Mouse (Mus musculus) urinary bladder, postnatal 4 days (tissue): ENCODE data around the gene Synj2.

Experiments used
- DNase-seq, 2 experiments: peaks; one replicate each; pipeline ENCODE4 v3.0.0; 2021 to 2022; ENCODE audit warnings: low spot score in 2 of 2

Gene Synj2

GRCm38 (mm10) chr17:5934554-5935324 lies 6.3 kb upstream of the Synj2 start:
- peak; percentile 71 to 72 for DNase-seq

GRCm38 (mm10) chr17:5935680-5936079 lies 5.4 kb upstream of the Synj2 start:
- no peak for DNase-seq

GRCm38 (mm10) chr17:5936276-5936675 lies 4.8 kb upstream of the Synj2 start:
- no peak for DNase-seq

GRCm38 (mm10) chr17:5937441-5937840 lies 3.6 kb upstream of the Synj2 start:
- DNase-seq: no peak

- DNase-seq: no peak
These were observed 1.2 kb upstream of the Synj2 start for GRCm38 (mm10) chr17:5939871-5940270.

- DNase-seq: peak; percentile 83 to 84
These were observed 288 bp upstream of the Synj2 start for GRCm38 (mm10) chr17:5940792-5941191.

- DNase-seq: no peak
These were observed 1.1 kb downstream of the Synj2 start for GRCm38 (mm10) chr17:5942156-5942555.

- no peak for DNase-seq
These were observed 2.0 kb downstream of the Synj2 start for GRCm38 (mm10) chr17:5943053-5943452.

GRCm38 (mm10) chr17:5947039-5947438 lies 6.0 kb downstream of the Synj2 start:
- no peak for DNase-seq

- no peak for DNase-seq
These were observed 11.4 kb downstream of the Synj2 start for GRCm38 (mm10) chr17:5952455-5952854.

GRCm38 (mm10) chr17:5956350-5957000 lies 15.4 kb downstream of the Synj2 start:
- DNase-seq: no peak

GRCm38 (mm10) chr17:5957097-5957496 lies 16.0 kb downstream of the Synj2 start:
- no peak for DNase-seq

GRCm38 (mm10) chr17:5958229-5958628 lies 17.1 kb downstream of the Synj2 start:
- no peak for DNase-seq

- DNase-seq: peak in 1 of 2 experiments; percentile 58
These were observed 17.6 kb downstream of the Synj2 start for GRCm38 (mm10) chr17:5958636-5959035.

GRCm38 (mm10) chr17:5959096-5959495 lies 18.0 kb downstream of the Synj2 start:
- peak in 1 of 2 experiments; percentile 57 for DNase-seq

GRCm38 (mm10) chr17:5959802-5960201 lies 18.7 kb downstream of the Synj2 start:
- peak in 1 of 2 experiments; percentile 50 for DNase-seq

- no peak for DNase-seq
These were observed 22.7 kb downstream of the Synj2 start for GRCm38 (mm10) chr17:5963766-5964165.

GRCm38 (mm10) chr17:5965084-5965781 lies 24.2 kb downstream of the Synj2 start:
- no peak for DNase-seq

GRCm38 (mm10) chr17:5966706-5967105 lies 25.6 kb downstream of the Synj2 start:
- no peak for DNase-seq

GRCm38 (mm10) chr17:5968562-5968961 lies 27.5 kb downstream of the Synj2 start:
- no peak for DNase-seq

GRCm38 (mm10) chr17:5969246-5969645 lies 28.2 kb downstream of the Synj2 start:
- no peak for DNase-seq

- DNase-seq: no peak
These were observed 29.3 kb downstream of the Synj2 start for GRCm38 (mm10) chr17:5970298-5970821.
